Mouse (Mus musculus) brain, adult 2 months (tissue): ENCODE data around the gene Igsf3.

Source experiments
- DNase-seq: peaks from one replicate; pipeline ENCODE4 v3.0.0; 2011; ENCODE audit warnings: low read depth, low spot score

Gene Igsf3

GRCm38 (mm10) chr3:101444437-101444836, 67.6 kb downstream of the Igsf3 start:
- DNase-seq, result no peak

DNA sequence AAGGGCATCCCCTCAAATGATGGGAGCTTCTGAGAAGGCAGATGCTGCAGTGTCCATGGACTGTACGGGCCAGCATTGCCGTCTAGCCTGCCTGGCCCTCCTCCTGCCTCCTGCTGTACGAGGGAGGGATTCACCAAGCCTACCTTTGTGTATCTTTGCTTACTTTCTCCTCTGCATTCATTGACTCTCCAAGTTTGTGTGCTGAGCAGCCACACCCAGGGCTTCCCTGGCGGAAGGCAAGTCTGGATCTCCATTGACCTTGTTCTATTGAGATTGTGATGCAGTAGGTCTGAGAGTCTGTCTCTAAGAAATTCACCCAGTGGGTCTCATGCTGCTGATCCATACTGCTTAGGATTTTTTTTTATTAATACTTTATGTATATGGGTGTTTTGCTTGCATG, 70.4 kb downstream of the Igsf3 start:
- no peak for DNase-seq

GRCm38 (mm10) chr3:101448765-101449164, 71.9 kb downstream of the Igsf3 start:
- DNase-seq, result peak; percentile 87

DNA sequence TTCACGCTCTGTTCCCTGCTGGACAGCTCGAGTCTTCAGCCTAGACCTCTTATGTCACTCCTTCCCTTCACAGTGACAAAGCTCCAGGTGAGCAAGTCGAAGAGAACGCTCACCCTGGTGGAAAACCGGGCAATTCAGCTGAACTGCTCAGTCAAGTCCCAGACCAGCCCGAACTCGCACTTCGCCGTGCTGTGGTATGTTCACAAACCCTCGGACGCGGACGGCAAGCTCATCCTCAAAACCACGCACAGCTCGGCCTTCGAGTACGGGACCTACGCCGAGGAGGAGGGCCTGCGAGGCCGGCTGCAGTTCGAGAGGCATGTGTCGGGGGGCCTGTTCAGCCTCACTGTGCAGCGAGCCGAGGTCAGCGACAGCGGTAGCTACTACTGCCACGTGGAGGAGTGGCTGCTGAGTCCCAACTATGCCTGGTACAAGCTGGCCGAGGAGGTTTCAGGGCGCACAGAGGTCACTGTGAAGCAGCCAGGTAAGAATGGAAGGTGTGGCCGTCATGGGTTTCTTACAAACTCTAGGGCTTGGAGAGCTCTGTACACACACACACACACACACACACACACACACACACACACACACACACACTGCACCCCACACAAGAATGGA, 74.0 kb downstream of the Igsf3 start:
- no peak for DNase-seq

GRCm38 (mm10) chr3:101460618-101461017, 83.7 kb downstream of the Igsf3 start:
- DNase-seq, result no peak

GRCm38 (mm10) chr3:101461046-101461445, 84.2 kb downstream of the Igsf3 start:
- peak; percentile 57 for DNase-seq

GRCm38 (mm10) chr3:101461816-101462215, 84.9 kb downstream of the Igsf3 start:
- peak; percentile 16 for DNase-seq

- DNase-seq, result peak; percentile 90
Measured at GRCm38 (mm10) chr3:101462294-101462693, 85.4 kb downstream of the Igsf3 start.

DNA sequence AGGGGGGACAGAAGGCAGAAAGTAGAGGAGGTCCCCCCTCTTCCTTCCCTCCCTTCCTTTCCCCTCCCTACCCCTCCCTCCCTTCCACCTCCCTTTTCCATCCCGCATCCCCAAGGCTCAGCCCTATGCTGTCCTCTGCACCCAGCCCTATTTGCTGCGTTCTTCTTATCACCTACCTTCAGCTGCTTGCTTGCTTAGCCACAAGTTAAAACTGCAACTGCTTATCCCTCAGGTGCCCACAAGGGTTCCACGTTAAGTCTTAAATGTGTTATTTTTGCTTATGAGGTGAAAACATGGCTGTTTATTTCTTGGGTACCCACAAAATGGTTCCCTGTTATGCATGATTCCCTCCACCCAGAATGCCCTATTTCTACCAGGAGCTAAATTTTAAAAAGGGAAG, 86.6 kb downstream of the Igsf3 start:
- DNase-seq, result no peak

DNA sequence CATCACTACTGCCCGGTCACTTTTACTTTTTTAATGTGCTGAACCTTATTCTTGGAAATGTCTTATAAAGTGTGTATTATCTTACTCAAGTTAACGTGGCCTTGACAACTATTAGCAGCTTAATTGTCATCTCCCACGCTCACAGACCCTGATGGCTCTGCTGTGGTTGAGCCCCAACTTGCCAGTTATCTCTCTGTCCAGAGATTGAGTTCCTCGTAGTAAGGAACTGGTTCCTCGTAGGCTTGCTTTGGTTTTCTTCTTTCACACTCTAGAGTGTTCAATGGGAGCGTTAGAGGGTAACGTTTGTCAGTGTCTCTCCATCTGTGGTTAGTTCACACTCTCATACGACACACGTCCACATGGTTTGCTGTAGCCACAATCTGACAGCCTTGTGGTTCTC, 92.8 kb downstream of the Igsf3 start:
- no peak for DNase-seq

GRCm38 (mm10) chr3:101471881-101472280, 95.0 kb downstream of the Igsf3 start:
- DNase-seq, result peak; percentile 51

DNA sequence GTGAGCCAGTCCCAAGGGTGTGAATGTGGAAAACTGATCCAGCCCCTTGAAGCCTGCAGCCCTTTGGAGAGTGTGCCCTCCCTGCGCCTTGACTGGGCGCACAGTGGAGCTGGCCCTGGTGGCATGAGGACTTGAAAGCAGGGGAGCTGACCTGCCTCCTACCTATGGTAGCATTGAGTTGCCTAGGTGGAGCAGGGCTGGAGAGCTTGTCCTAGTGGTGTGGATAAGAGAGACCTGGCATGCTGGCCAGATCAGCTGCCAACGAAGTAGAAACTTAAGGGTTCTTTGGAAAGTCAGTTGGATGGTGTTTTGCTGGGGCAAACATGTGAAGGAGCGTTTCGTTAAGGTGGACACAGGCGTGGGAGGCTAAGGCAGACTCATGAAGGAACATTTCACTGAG, 105.1 kb downstream of the Igsf3 start:
- no peak for DNase-seq

GRCm38 (mm10) chr3:101483256-101483983, 106.5 kb downstream of the Igsf3 start:
- DNase-seq, result no peak

DNA sequence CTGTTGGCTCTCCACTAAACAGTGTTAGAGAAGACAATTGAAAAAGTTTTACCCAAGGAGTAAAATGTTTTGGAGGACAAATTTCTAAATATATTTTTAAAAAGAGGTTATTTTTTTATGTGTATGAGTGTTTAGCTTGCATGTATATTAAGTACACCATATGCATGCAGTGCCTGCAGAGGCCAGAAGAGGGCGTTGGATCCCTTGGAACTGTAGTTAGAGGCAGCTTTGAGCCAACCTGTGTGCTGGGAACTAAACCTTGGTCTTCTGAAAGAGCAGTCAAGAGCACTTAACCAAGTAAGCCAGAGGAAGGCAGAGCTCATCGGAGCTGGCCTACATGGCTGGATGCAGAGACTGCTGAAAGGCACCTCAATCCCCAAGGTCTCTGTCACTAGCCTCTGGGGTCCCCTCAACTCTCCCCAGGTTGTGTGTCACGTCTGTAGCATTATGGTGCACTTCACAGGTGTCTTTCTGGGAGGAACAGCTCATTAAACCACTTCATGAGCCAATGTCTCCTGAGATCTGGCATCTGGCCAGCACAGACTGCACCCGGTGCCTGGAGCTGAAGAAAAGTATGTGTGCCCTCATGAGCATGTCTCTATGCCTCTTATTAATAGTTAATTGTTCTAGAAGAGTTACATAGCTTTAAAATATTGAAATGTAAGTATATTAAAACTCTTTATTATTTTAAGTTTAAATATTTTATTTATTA, 109.3 kb downstream of the Igsf3 start:
- peak; percentile 39 for DNase-seq

GRCm38 (mm10) chr3:101487436-101487835, 110.6 kb downstream of the Igsf3 start:
- DNase-seq, result no peak

- DNase-seq, result no peak
Measured at GRCm38 (mm10) chr3:101488204-101488603, 111.3 kb downstream of the Igsf3 start.

- DNase-seq, result peak; percentile 56
Measured at GRCm38 (mm10) chr3:101490515-101490914, 113.6 kb downstream of the Igsf3 start.

DNA sequence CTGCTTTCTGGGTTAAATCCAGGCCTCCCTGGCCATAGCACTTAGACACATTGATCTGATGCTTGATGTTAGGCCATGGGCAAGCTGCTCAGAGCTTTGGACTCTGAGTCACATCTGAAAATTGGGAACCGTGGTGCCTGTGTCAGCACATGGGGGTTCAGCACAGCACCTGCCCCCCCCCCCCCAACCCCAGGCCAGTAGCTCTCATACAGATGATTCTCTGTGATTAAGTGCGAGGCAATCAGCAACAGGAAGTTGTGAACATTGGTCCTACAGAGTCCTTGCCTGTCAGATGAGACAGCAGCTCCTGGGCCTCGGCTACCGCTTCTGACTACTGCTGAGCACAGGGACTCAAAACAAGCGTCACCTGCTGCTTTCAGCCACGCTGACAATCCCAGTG, 116.0 kb downstream of the Igsf3 start:
- no peak for DNase-seq

DNA sequence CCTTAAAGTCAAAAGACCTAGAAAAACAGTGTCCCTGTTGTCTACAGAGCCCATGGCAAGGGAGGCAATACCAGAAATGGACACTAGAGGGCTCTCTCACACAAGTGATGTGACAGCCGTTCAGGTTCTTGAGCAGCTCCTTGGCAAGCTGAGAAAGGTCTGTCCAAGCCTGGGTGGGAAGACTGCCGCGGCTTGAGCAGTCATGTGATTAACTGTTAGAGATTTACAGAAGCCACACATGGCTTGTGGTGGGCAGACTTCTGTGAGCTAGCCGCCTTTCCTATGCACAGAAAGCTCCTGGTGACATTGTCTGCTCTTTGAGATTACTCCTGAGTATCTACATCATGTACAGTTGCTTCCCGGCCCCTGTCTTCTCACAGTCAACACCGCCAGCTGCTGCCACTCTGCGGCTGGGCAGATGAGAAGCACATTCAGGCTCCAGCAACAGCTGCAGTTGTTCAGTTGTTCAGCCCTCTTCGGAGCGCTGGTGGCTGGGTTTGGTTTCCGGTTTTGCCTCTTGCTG, 117.1 kb downstream of the Igsf3 start:
- peak; percentile 96 for DNase-seq

- DNase-seq, result no peak
Measured at GRCm38 (mm10) chr3:101497432-101498030, 120.6 kb downstream of the Igsf3 start.

DNA sequence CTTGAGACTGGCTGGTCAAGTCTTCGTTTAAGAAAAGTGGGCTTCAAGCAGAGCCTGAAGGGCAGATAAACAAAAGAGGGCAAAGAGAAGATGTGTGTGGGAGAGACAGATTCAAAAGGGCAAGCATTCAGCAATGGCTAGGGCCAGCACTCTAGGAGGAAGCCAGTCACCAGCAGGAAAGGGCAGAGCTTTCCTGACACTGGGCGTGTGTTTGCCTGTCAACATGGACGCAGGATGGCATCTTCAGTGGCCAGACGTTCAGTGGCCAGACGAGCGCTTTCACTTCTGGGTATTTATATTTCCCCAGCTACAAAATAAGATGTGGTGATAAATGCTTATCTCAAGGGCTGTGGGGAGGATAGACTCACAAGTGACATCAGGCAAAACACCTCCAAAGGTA, 123.0 kb downstream of the Igsf3 start:
- no peak for DNase-seq

DNA sequence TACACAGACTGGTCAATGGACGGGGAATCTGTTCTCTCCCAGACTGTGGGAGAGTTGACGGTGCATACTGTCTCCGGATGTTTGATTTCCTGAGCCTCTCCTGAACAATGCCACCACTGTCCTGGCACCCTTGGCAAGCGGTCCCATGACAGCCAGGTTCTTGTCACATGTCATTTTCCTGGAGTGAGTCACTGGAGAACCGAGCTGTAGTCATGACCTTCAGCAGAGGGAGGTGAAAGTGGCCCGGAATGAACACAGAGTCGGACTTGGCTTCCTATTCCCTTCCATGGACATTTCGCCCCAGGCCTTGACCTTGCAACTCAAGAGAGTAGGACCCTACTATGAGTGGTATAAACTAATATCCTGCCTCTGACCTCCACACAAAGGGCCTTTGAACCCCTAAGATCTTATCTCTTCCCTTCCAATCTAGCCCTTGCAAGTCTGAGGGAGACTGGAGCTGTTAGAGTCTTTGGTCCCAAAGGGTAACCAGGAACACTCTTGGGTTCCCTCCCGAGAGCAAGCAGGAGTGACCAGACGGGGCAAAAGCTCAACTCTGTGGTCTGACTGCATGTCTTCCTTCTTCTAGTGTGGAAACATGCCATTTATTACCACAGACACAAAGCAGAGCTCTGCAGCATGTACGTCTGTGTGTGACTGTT, 123.6 kb downstream of the Igsf3 start:
- peak; percentile 13 for DNase-seq
